Mouse (Mus musculus) ES-E14 (cell line): ENCODE results near the gene Gldc.

Source experiments
- HCFC1 ChIP-seq: IDR thresholded peaks from 2 replicates; pipeline ENCODE4 v1.6.1; 2012; ENCODE audit warnings: low read length, inconsistent platforms, borderline replicate concordance; ENCODE audit not compliant: insufficient read depth
- ZC3H11A ChIP-seq: IDR thresholded peaks from 2 replicates; pipeline ENCODE4 v1.6.1; 2012; ENCODE audit warnings: low read depth, mild to moderate bottlenecking, inconsistent platforms, low read length, borderline replicate concordance

DNA sequence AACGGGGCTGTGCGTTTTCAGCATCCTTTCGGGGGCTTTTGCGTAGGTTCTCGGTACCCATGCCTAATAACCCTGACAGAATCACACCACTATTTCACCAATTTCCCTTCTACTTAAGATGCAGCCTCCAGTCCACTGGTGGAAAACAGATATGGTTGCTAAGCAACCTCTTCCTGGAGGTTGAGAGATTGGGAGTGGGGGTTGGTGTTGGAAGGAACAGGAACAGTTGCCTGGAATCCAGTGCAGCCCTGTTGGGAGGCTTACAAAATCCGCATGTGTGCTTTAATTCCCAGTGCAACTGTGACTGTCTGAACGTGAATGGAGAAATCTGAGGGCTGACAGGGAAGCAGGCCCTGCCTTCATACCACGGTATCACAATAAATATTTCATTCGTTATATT is 57.5 kb downstream of the Gldc start:
- TF ChIP-seq ZC3H11A (no peak), HCFC1 (no peak)
